Mouse (Mus musculus) testis, adult 2 months (tissue): ENCODE results near the gene Cc2d1a.

Experiments used
- CTCF ChIP-seq: fragments of 200-500 bp; IDR thresholded peaks from 2 replicates; pipeline ENCODE4 v1.5.1; 2012; ENCODE audit warnings: low read depth, mild to moderate bottlenecking, inconsistent platforms, low read length, moderate library complexity; ENCODE audit not compliant: control insufficient read depth, insufficient read depth, insufficient replicate concordance
- POLR2A ChIP-seq: fragments of 200-500 bp; IDR thresholded peaks from 2 replicates; pipeline ENCODE4 v1.6.1; 2012; ENCODE audit warnings: low read depth, mild to moderate bottlenecking, inconsistent platforms, low read length, moderate library complexity; ENCODE audit not compliant: control insufficient read depth

DNA sequence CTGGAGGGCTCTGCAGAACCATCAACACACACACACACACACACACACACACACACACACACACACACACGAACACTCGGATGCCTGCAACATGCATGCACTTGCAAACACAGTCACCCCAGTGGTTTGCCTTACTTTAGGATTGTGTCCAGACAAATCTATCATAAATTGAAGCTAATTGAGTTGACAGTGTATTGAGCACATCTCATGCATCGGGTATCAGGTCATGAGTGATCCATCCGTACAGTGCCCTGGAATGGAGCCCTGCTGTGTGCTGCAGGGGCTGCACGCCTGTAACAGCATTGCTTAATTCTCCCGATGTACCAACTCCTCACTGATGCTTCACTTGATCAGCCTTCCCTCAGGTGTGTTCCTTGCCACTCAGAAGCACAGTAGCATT lies 32.1 kb downstream of the Cc2d1a start:
- TF ChIP-seq CTCF (no peak), POLR2A (no peak)
